Mouse (Mus musculus) cerebellum, postnatal 4 days (tissue): ENCODE measurements around the gene Gipc2.
A peak's percentile ranks its signal among the peaks of the same experiment; 100 is the strongest.
"Not testable (repeated sequence)": the region's sequence is repeated elsewhere in the genome, so short reads cannot be mapped to it uniquely, and the experiment has no call there.

Experiments used
- DNase-seq, 2 experiments: peaks; one replicate each; pipeline ENCODE4 v3.0.0; 2022; ENCODE audit warnings: low spot score in 2 of 2, mixed read lengths in 1 of 2

Gene Gipc2

GRCm38 (mm10) chr3:152166099-152166423 lies at the start of gene Gipc2:
Gene Gipc2 (minus strand): TSS chr3:152166230.
- DNase-seq, result no peak

GRCm38 (mm10) chr3:152213416-152213815 lies 47.4 kb upstream of the Gipc2 start:
- DNase-seq, result no peak

- no peak for DNase-seq
These were observed 45.8 kb upstream of the Gipc2 start for GRCm38 (mm10) chr3:152211731-152212279.

GRCm38 (mm10) chr3:152210728-152211391 lies 44.8 kb upstream of the Gipc2 start:
- DNase-seq, result peak; percentile 46 to 71

DNA sequence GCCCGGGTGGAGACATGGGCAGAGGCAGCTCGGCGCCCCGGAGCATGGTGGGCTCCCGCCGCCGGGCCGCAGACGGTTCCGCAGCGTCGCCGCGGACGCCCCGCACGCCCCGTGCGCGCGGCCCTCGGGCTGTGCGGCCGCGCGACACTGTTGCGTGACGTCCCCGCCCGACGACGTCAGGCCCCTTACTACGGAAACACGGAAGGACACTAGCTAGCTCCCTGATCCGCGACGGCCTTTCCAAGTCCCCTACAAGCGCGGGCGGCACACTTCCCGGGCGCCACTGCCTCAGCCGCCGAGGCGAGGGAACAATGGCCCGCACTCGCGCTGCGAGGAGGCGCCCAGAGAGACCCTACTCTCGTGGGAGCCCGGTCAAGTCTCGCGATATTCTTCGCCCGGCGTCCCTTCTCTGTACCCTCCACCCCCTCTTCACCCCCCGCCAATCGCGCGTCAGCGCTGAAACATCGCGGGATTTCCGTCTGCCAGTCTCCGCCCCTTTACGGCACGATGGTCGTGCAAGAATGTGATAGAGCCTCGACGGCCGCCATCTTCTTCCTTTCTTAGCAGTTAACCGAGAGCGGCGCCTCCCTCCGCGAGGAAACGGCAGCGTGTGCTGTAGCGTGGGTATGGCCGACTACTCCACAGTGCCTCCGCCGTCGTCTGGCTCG lies 44.1 kb upstream of the Gipc2 start, which contains the start of the genes Dnajb4 and Fubp1:
Dnajb4 (minus strand) TSS at position 336 of the 668 bp plus-strand sequence.
Fubp1 (plus strand) TSS at position 456 of the 668 bp plus-strand sequence.
- DNase-seq, result peak; percentile 100

DNA sequence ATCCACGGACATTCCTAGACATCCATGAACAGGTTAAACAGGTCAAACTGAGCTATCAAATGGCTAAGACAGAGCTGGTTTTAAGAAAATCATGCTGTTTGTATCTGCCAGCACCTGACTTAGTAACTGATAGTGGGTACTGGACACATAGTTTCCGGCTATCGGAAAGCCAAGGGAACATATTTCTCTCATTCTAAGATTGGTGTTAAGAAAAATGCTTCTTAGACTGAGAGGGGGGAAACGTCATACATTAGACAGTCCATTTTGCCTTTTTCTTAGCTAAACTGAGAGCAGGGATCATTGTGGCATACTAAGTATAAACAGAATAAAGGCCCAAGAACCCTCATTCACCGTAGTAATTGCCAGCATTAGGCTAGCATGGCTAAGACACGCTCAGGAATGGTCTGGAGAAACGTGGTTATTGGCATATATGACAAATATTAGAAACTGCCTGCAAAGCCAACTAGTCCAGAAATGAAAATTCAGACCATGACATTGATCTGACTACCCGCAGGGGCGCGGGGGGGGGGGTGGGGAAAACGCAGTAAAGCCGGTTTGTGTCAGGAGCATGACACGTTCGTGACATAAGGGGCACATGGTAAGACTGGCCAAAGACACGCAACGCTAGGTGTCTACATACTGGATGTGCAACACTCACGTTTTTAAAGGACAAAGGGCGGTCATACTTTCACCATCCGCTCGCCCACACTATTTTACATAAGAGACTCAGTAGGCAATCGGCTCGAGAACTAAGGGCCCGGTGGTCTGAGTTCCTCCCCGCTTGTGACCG lies 43.3 kb upstream of the Gipc2 start:
- DNase-seq, result peak; percentile 14 to 21

DNA sequence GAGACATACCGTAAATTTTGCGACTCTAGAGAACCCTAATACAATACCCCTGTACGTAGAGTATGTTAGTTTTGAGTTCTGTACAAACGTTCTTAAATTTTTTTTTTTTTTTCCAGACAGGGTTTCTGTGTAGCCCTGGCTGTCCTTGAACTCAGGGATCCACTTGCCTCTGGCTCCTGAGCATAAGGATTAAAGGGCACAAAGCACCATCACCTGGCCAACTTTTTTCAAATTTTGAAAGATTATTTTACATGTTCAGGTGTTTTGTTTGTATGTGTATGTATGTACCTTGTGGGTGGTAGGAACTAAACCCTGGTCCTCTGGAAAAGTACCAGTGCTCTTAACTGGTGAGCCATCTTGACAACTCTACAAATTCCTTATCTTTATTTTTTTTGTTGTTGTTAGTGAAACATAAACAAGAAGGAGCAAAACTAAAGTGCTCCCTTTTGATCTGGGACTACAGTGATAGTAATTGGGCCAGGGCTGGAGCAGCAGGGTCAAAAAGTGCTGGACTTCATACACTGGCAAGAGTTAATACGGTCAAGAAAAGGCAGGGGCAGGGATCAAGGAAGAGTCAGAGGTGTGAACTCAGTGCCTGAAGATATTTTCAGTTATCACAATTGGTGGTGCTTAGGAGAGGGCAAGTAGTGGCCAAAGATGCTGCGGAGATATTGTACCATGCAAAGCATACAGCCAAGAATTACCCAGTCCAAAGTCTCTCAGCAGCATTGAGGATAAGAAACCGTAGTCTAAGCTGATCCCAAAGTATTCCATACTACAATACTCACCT lies 42.3 kb upstream of the Gipc2 start:
- no peak for DNase-seq

DNA sequence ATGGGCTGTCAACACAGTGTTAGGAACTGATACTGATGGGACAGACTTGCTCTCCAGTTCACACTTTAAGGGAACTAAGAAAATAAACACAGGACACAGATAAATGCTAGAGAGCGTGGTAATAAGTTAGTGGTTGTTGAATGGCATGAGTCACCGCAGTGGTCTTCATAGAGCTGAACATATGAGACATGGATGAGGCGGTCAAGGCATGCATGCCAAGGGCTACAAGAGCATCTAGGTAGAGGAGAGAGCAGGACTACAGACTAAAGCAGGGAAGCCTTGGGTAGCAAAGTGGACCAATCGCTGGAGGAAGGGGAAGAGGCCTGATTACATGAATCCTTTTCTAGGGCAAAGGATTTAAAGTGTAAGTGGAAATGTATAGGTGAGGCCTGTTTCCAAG lies 41.1 kb upstream of the Gipc2 start:
- no peak for DNase-seq

- no peak for DNase-seq
These were observed 38.5 kb upstream of the Gipc2 start for GRCm38 (mm10) chr3:152204577-152204976.

- DNase-seq, result no peak
These were observed 38.0 kb upstream of the Gipc2 start for GRCm38 (mm10) chr3:152203996-152204395.

- DNase-seq, result no peak
These were observed 37.4 kb upstream of the Gipc2 start for GRCm38 (mm10) chr3:152203411-152203810.

GRCm38 (mm10) chr3:152202942-152203341 lies 36.9 kb upstream of the Gipc2 start:
- no peak for DNase-seq

GRCm38 (mm10) chr3:152201651-152202050 lies 35.6 kb upstream of the Gipc2 start:
- no peak for DNase-seq

GRCm38 (mm10) chr3:152201181-152201580 lies 35.2 kb upstream of the Gipc2 start:
- DNase-seq, result no peak

GRCm38 (mm10) chr3:152199125-152199524 lies 33.1 kb upstream of the Gipc2 start:
- DNase-seq, result no peak

GRCm38 (mm10) chr3:152197246-152197645 lies 31.2 kb upstream of the Gipc2 start:
- DNase-seq, result not testable (repeated sequence)

DNA sequence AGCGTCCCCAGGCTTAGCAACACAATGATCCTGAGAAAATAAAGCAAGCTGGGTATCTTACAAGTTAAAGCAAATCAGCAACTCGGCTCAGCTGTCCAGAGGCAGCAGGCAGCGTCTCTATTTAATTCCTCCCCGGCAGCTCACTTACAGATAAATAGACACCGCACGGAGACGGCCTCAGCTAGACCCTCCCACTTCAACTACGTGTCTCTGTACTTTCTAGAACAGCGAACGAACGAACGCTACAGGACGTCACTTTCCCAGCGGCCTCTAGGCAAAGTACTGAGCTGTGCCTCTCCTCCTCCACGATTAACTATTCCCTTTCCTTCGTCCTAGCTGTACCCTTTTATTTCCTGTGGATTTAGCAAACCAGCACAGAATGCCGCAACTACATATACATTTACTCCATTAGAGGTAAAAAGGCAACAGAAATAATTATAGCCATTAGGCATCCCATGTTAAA lies 27.6 kb upstream of the Gipc2 start:
- DNase-seq, result peak; percentile 39 to 61

- no peak for DNase-seq
These were observed 27.1 kb upstream of the Gipc2 start for GRCm38 (mm10) chr3:152193177-152193576.

- DNase-seq, result no peak
These were observed 26.4 kb upstream of the Gipc2 start for GRCm38 (mm10) chr3:152192238-152192931.

- no peak for DNase-seq
These were observed 25.8 kb upstream of the Gipc2 start for GRCm38 (mm10) chr3:152191791-152192237.
